Mouse (Mus musculus): ENCODE data around the gene Itga3.

GRCm38 (mm10) chr11:95000548-95000947 lies 76.1 kb downstream of the Itga3 start:
- TF ChIP-seq CTCF (IDR thresholded peaks at IDR 0.05; ENCODE audit: low read depth, low read length): no peak
- TF ChIP-seq POLR2A (IDR thresholded peaks at IDR 0.05; ENCODE audit: borderline replicate concordance, low read depth, low read length): no peak

All from bone marrow macrophage, adult 2 months (primary cell).